Mouse (Mus musculus) kidney, postnatal 4 days (tissue): ENCODE measurements around the gene Sbds.

ENCODE experiments used
- DNase-seq, 2 experiments: peaks; one replicate each; pipeline ENCODE4 v3.0.0; 2021; ENCODE audit warnings: mixed read lengths in 2 of 2

Sbds gene

DNA sequence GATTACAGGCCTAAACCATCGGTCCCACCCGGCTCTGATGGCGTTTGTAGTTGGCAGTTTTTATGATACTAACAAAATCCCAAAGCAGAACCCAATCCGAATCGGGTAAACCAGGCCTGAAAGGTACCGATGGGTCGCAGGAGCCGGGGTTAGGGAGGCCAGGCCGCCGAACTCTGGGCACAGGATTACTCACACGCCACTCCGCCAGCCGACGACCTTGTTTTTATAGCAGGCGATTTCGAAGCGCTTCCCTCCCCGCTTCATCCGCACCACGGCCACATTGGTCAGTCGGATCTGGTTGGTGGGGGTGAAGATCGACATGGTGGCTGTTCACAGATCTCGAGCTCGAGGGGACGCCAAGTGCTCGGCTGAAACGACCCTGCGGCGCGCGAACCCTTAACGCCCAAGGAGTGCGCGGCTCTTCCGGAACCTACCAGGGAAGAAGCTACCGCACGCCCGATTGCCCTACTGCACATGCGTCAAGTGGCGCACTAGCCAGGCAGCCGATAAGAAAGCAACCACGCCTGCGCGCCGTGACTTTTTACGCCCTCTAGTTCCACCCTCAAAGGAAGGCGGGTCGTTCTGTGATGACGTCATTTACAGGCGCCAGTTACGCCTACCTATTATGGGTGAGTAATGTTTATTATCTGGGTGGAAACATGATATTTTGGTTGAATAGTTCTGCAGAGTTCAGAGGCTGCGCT is at the start of gene Sbds, which contains the start of gene Tyw1:
TSS of gene Sbds (minus strand) at position 514 of the 704 bp plus-strand sequence.
TSS of gene Tyw1 (plus strand) at position 603 of the 704 bp plus-strand sequence.
- DNase-seq: peak; percentile 98 to 99

DNA sequence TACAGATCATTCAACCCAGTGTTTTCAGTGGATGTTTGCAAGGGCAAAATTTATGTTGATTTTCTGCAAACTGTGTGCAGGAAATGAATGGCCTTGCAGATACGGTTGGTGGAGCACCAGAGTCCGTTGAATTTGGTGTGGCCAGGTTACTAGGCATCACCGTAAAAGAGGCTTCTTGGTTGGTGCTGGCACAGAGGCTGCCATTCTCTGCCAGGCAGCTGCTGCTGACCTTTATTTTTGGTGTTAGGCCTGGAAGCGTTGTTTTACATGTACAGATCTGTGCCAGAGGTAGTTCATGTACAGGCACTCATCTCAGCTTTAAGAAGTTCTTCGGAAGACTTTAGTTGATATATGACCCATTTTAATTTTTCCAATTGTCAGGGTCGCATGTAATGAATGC is 48.3 kb upstream of the Sbds start:
- DNase-seq: no peak

DNA sequence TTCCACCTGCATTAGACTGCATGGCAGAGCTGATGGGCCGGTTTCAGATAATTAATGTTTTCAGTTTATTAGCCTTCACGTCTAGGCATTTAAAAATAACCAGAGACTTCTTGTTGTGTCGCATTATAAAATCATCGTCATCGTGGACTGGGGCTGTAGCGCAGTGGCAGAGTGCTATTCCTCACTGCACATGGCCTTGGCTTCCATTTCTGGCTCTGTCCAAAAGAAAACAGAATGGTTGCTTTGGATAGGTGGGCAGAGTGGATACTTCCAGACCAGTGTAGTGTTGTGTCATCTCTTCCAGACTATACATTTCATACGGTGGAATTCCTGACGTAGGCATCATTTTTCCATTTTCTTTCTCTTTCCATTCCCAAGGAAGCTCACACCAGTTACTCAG is 44.2 kb upstream of the Sbds start:
- DNase-seq: no peak

GRCm38 (mm10) chr5:130298831-130299460 is 43.6 kb upstream of the Sbds start:
- no peak for DNase-seq

GRCm38 (mm10) chr5:130296071-130296470 is 40.7 kb upstream of the Sbds start:
- no peak for DNase-seq

GRCm38 (mm10) chr5:130294598-130294997 is 39.3 kb upstream of the Sbds start:
- DNase-seq: no peak

DNA sequence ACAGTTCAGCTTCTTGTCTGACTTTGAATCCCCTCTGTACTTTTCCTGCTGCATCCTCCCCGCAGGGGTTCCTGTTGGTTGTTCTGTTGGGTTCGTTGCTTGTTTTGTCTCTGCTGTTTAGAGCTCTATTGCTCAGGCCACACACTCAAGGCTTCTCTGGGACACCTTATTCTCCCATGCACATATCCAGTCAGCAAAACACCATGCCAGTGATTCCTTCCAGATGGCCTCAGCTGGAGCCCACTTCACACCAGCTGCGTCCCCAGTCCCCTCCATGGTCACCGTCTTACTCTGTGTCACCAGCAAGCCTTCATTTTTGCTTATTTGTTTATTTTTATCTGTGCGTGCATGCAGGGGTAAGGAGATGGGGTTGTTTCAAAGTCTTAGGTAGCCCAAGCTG is 38.6 kb upstream of the Sbds start:
- no peak for DNase-seq

DNA sequence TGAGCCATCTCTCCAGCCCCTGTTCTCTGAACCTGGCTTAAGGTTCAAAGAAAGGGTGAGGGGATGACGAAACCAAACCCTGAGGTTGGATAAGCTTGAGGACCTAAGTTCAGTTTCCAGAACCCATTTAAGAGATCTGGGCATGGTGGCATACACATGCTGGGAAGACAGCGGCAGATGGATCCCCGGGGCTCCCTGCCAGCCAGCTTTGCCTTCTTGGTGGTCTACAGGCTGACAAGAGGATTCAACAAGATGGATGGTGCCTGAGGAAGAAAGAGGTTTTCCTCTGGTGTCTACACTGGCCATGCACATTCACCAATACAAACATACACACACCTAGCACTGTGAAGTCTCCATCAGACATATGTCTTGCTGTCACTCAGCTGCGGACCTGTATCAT is 37.6 kb upstream of the Sbds start:
- no peak for DNase-seq

DNA sequence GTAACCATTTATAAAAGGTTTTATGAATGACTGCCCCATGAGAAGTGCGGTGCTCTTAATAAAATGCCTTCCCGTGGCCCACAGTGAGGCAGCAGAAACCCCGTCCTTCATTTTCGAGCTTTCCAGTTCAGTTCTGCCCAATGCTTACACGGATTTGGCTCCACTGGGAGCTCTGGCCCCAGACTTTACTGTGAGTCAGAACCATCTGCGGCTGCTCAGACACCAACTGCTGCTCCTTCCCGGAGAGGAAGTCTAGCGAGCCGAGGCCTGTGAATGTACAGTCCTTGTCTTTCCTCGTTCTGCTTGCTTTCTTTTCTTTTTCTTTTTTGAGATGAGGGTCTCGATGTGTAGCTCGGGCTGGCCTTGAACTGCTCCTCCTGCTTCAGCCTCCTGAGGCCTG is 35.4 kb upstream of the Sbds start:
- DNase-seq: no peak

DNA sequence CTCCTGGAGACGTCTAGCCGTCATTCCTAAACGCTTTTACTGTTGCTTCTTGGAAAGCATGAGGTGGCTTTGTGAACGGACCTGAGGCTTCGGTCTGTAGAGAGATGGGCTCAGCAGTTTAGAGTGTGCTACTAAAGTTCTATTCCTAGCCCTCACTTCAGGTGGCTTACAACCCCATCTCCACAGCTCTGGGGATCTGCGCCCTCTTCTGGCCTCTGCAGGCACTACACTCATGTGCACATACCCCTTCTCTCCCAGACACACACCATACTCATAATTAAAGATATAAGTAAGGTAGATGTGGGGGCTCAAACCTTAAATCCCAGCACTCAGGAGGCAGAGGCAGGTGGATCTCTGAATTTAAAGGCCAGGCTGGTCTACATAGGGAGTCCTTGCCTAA is 34.9 kb upstream of the Sbds start:
- no peak for DNase-seq

DNA sequence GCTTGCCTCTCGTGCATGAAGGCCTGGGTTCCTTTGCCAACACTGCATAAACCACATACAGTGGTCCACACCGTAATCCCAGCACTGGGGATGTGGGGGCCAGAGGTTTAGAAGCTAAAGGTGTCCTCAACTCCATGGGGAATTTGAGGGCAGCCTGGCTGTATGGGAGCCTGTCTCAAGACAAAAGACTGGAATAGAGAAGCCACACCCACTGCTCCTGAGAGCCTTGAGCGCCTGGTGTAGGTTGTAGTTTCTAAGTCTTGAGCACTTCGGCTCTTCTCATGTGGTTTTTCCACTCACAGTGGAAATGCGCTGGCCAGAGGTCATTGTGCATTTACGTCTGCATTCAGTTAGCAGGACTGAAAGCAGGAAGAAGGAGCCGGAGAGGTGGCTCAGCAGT is 32.8 kb upstream of the Sbds start:
- DNase-seq: no peak

DNA sequence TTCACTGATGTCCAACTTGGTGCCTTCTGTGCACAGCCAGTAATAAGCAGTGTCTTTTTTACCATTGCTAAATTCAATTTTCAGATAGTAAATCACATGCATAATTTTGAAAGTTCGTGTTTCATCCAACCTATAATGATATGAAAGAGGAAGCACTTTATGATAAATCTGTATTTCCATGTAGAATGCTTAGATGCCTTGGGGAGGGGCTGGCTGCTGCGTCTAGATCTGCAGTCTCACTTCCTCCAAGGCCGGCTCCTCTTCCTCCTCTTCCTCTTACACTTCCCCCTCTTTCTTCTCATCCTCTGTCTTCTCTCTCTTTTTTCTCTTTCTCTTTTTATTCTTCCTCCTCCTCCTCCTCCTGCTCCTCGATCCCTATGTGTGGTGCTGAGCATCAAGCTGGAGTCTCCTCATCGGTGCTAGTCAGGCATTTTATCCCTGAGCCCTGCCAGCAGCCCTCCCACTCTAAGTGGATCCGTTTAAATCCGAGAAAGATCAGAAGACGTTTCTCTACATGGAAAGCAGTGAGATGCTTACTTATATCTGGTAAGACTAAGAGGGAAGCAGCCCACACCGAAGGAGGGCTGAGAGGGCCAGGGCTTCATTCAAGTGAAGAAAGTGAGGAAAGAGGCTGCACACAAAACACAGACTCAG is 27.9 kb upstream of the Sbds start:
- DNase-seq: no peak

DNA sequence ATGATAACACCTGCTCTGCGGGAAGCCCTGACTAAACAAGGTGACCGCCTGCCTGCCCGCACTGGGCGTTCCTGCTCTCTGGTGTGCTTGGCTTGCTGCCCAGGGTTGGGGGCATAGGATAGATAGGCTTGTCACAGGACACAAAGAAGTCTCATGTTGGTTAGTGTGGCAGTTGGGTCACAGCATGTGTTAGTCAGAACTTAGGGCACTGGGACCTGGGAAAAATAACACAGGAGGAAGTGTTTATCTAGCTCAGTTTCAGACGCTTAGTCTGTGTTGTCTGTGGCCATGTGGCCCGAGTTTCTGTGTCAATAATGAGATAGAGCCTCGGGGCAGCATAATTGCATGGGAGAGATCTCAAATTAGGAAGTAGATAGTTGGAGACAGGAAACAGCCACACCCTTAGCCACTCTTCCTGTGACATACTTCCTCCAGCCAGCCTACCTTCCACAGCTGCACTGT is 22.7 kb upstream of the Sbds start:
- no peak for DNase-seq

DNA sequence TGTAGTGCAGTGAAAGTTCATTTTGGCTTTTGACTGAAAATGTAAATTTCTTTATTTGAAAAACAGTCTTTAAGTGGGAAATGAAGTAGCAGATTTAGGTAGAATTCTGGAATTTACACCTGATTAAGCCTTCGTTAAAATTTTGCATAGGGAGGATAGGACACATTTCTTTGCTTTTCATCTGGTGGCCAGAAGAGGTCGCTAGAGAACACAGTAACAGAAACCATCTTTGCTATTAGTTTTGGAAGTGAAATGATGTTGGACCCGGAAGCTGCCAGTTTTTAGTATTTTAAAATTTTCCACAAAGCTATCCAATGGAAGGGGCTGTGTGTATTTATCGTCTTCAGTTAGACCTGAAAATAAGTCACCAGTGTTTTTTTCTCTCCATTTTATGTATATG is 20.2 kb upstream of the Sbds start:
- DNase-seq: peak in 1 of 2 experiments; percentile 49

DNA sequence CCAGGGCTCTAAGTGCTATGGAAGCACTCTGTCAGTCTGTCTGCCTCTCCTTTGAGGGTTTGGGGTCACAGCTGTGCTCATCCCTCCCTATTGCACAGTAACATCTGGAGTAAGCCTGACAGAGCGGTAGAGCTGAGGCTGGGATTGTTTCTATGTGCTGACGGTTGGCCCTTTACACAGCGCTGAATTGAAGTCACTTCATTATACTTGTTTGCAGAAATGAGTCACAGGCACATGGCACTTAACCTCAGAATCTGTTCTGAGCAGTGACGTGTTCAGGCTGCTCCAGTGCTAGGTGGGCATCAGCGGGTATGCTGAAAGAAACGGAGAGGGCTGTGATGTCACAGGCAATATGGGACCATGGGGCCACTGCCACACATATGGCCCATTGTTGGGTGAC is 17.7 kb upstream of the Sbds start:
- DNase-seq: no peak

DNA sequence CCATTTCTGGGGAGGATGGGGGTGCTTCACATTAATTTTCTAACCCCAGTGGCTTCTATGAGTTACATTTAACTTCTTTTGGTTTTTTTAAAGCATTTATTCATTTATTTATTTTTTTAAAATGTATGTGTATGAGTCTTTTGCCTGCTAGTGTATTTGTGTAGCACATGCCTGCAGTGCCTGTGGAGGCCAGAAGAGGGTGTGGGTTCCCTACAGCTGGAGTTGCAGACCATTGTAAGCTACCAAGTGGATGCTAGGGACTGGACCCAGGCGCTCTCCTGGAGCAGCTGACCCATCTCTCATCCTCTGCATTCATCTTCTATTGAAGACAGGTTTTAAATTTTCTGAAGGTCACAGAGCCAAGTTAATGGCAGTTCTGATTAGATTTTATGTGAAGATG is 17.0 kb upstream of the Sbds start:
- DNase-seq: no peak

GRCm38 (mm10) chr5:130268976-130269375 is 13.6 kb upstream of the Sbds start:
- no peak for DNase-seq

DNA sequence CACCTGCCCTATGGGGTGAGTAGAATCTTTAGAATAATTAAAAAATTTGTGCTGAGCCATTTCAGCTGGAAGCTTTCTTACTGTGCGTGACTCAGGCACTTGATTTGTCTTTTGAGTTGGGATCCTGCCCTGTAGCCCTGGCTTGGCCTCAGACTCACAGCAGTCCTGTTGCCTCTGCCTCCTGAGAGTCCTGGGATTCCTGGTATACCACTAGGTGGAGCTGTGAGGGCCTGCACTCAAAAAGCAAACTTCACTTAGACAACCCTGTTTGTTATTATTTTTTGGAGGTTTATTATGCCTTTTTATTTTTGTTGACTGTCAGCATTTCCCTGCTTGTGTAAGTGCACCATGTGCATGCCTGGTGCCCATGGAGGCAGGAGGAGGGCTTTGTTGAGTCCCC is 12.0 kb upstream of the Sbds start:
- DNase-seq: peak in 1 of 2 experiments; percentile 42

GRCm38 (mm10) chr5:130266651-130267050 is 11.3 kb upstream of the Sbds start:
- DNase-seq: peak; percentile 50 to 62

GRCm38 (mm10) chr5:130264433-130265005 is 9.2 kb upstream of the Sbds start:
- DNase-seq: no peak

DNA sequence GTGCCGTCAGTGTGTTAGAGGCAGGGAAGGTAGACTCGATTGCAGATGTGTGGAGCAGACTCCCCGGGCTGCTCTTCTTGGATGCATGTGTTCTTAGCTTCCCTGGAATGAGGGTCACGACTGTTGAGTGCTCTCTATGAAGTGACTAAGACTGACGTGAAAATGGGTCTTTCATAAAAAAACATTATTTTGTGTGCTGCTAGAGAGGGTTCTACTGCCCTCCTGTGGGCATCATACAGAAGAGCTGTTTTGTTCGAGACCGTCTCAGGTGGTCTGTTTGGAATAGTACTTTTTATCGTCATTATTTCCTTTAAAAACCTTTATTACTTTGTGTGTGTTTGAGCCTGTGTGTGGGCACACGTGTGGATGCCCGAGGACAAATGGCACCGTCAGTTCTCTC is 8.1 kb upstream of the Sbds start:
- no peak for DNase-seq

DNA sequence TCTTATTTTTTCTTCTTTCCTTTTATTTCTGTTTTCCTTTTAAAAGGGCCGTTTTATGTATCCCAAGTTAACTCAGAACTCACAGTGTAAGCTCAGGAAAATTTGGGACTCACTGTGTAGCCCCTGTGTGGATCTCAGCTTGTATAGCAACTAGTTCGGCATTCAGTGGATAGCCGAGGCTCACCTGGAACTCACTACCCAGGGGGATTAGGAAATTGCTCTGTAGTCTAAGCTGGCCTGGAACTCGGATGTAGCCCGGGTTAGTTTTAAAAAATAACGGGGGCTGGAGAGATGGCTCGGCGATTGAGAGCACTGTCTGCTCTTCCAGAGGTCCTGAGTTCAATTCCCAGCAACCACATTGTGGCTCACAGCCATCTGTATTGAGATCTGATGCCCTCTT is 2.0 kb upstream of the Sbds start:
- no peak for DNase-seq

GRCm38 (mm10) chr5:130256678-130257271 is 1.4 kb upstream of the Sbds start:
- DNase-seq: peak; percentile 93 to 95
